Mouse (Mus musculus): ENCODE results near the gene 1300017J02Rik. TPM values are rescaled to one million over a fixed set of nuclear protein-coding genes. Genes with fewer than 3 reads are reported as not detected.

Gene 1300017J02Rik
- total and polyA plus RNA-seq, 2 experiments from 2014 or later, result 1.4 TPM; not detected in 1

DNA sequence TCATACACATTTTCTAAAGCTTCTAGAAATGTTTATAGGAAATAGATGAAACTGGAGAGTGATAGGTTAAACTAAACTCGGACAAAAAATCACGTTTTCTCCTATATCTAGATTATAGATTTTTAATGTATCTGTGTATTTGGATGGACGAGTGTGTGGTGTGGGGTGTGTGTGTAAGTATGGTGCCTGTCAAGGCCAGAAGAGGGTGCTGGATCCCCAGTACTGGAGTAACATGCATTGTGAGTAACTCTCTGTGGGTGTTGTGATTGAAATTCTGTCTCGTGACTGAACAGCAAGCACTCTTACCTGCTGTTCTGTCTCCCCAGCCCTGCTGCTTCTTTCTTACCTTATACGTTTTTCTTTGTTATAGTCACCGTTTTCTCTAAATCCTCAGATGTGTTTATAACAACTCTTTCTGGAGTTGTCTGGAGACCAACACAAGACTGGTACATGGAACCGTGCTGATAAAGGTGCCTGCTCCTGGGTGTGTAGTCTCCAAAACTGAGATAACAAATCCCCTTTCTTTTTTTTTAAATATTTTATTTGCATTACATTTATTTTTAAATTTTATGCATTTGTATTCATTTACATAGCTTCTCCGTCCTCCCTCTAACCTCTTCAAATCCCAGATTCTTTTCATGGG lies 58.2 kb downstream of the 1300017J02Rik start:
- Histone ChIP-seq H3K4me1 (ENCODE audit: control insufficient read depth, insufficient read depth) (no peaks in the 10 kb centered on the region), H3K9me3 (replicated peaks; ENCODE audit: control insufficient read depth, low read length) (no peaks in the 10 kb centered on the region), H3K27me3 (ENCODE audit: control insufficient read depth, insufficient read depth, low read length) (no peaks in the 10 kb centered on the region), H3K9ac (replicated peaks; ENCODE audit: low read depth, low read length) (no peak overlapping the region), H3K4me3 (ENCODE audit: low read depth, low read length) (no peak overlapping the region), H3K4me2 (ENCODE audit: low read depth, low read length) (no peak overlapping the region), H3K27ac (ENCODE audit: low read depth) (no peak overlapping the region), H3K36me3 (replicated peaks; ENCODE audit: control insufficient read depth, insufficient read depth, low read length) (no peaks in the 10 kb centered on the region)
- TF ChIP-seq CTCF (IDR thresholded peaks at IDR 0.05; ENCODE audit: low read depth) (no peak), EP300 (IDR thresholded peaks at IDR 0.05; ENCODE audit: low read depth) (no peak)
- no peak for ATAC-seq (ENCODE audit: insufficient read depth, low read depth)
- 70% methylated on average over 8 of the region's 8 CpGs for WGBS
- no peak for DNase-seq (ENCODE audit: low spot score)

DNA sequence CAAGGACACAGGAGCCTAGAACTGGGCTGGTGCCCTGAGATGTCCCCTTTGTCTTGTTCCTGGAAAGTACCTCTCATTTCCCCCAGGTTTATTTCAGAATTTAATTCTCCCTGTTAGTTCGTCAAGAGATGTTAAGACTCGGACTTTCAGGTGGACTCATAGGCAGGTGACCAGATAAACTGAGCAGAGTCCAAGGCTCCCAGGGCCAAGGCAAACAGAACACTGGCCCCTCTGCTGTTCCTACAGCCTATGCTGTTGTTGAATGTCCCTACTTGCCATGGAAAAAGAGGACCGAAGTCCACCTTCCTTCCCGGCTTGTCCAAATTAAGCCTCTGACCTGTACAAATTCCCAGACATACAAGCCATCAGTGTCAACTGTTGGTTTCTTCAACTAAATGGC lies 61.2 kb downstream of the 1300017J02Rik start:
- no peak overlapping the region for H3K27ac ChIP-seq (ENCODE audit: low read depth)
- H3K4me3 ChIP-seq (ENCODE audit: low read depth, low read length), result no peak overlapping the region
- no peaks in the 10 kb centered on the region for H3K36me3 ChIP-seq (replicated peaks; ENCODE audit: control insufficient read depth, insufficient read depth, low read length)
- no peak overlapping the region for H3K4me2 ChIP-seq (ENCODE audit: low read depth, low read length)
- DNase-seq (ENCODE audit: low spot score), result no peak
- TF ChIP-seq EP300 (IDR thresholded peaks at IDR 0.05; ENCODE audit: low read depth), result no peak
- ATAC-seq (ENCODE audit: insufficient read depth, low read depth), result no peak
- no peaks in the 10 kb centered on the region for H3K27me3 ChIP-seq (ENCODE audit: control insufficient read depth, insufficient read depth, low read length)
- H3K9ac ChIP-seq (replicated peaks; ENCODE audit: low read depth, low read length), result no peak overlapping the region
- no peaks in the 10 kb centered on the region for H3K9me3 ChIP-seq (replicated peaks; ENCODE audit: control insufficient read depth, low read length)
- WGBS, result 77% methylated on average over 4 of the region's 4 CpGs
- no peaks in the 10 kb centered on the region for H3K4me1 ChIP-seq (ENCODE audit: control insufficient read depth, insufficient read depth)

DNA sequence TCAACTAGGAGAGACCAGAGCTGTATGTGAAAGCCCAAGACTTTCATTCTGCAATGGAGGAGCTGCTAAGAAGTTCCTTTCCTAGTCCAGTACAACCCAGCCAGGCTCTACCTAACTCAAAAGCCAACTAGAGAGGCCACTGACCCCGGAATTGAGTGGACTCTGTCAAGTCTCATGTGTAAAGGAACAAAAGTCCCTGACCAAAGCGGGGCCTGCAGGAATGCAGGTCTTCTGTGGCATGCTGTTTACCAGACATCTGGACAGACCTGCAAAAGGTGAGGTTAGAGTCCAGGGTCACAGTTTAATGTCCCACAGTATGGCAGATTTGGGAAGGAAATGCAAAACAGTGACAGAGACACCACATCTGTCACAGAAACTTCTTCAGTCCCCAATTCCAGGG lies 63.7 kb downstream of the 1300017J02Rik start:
- Histone ChIP-seq H3K9me3 (replicated peaks; ENCODE audit: control insufficient read depth, low read length) (no peaks in the 10 kb centered on the region), H3K36me3 (replicated peaks; ENCODE audit: control insufficient read depth, insufficient read depth, low read length) (no peaks in the 10 kb centered on the region), H3K4me1 (ENCODE audit: control insufficient read depth, insufficient read depth) (no peaks in the 10 kb centered on the region), H3K27ac (ENCODE audit: low read depth) (no peak overlapping the region), H3K4me2 (ENCODE audit: low read depth, low read length) (no peak overlapping the region), H3K4me3 (ENCODE audit: low read depth, low read length) (no peak overlapping the region), H3K9ac (replicated peaks; ENCODE audit: low read depth, low read length) (no peak overlapping the region), H3K27me3 (ENCODE audit: control insufficient read depth, insufficient read depth, low read length) (no peaks in the 10 kb centered on the region)
- TF ChIP-seq CTCF (IDR thresholded peaks at IDR 0.05; ENCODE audit: low read depth), result no peak
- TF ChIP-seq EP300 (IDR thresholded peaks at IDR 0.05; ENCODE audit: low read depth), result no peak
- DNase-seq (ENCODE audit: low spot score) (no peak), ATAC-seq (ENCODE audit: insufficient read depth, low read depth) (no peak)
- 73% methylated on average over 2 of the region's 2 CpGs for WGBS

DNA sequence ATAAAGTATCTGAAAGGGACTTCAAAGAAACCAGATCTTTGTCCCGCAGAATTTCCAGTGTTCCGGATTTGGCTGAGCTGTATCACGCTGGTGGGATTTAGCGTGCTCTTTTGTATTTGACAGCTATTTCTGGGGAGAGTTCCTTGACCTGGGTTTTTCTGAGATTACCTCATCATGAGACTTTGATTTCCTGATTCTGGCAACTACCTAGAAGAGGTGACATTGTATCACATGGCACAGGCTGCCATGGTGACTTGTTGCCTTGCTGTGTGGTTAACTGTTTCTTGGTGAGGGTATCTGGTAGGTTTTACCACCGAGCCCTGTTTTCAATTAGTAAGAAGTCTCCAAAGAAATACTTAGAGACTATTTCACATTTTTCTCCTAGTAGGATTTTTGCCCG lies 65.4 kb downstream of the 1300017J02Rik start:
- H3K27ac ChIP-seq (ENCODE audit: low read depth), result no peak overlapping the region
- H3K4me3 ChIP-seq (ENCODE audit: low read depth, low read length), result no peak overlapping the region
- no peaks in the 10 kb centered on the region for H3K9me3 ChIP-seq (replicated peaks; ENCODE audit: control insufficient read depth, low read length)
- no peaks in the 10 kb centered on the region for H3K27me3 ChIP-seq (ENCODE audit: control insufficient read depth, insufficient read depth, low read length)
- no peak overlapping the region for H3K4me2 ChIP-seq (ENCODE audit: low read depth, low read length)
- no peak for DNase-seq (ENCODE audit: low spot score)
- no peaks in the 10 kb centered on the region for H3K36me3 ChIP-seq (replicated peaks; ENCODE audit: control insufficient read depth, insufficient read depth, low read length)
- WGBS, result 83% methylated on average over 6 of the region's 6 CpGs
- ATAC-seq (ENCODE audit: insufficient read depth, low read depth), result no peak
- TF ChIP-seq CTCF (IDR thresholded peaks at IDR 0.05; ENCODE audit: low read depth), result no peak
- TF ChIP-seq EP300 (IDR thresholded peaks at IDR 0.05; ENCODE audit: low read depth), result no peak
- no peak overlapping the region for H3K9ac ChIP-seq (replicated peaks; ENCODE audit: low read depth, low read length)
- no peaks in the 10 kb centered on the region for H3K4me1 ChIP-seq (ENCODE audit: control insufficient read depth, insufficient read depth)

DNA sequence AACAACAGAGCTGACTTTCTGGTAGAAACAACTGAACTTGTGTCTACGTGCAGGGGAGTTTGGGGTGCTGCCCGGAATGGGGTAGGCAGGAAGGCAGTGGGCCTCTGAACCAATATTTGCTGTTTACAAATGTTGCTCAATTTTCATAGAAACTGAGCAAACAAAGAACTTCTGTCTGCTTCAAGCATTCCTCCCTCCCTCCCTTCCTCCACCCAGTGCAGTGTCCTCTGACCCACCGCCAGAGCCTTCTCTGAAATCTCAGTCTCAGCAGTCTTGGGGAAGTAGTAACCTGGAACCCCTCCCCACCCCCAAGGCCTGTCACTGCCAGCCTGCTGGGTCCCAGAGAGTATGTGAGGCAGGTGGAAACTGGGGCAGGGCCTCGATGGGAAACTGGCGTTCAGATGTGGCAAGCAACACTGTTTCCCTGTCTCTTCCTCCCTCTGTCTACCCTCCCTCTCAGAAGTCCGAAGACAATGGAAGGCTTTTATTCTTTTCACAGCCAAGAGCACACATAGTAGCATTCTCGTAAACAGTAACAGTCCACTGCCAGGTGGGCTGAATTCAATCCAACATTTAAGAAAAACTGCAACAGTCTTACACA lies 70.2 kb downstream of the 1300017J02Rik start:
- DNase-seq (ENCODE audit: low spot score) (no peak), ATAC-seq (ENCODE audit: insufficient read depth, low read depth) (no peak)
- H3K4me3 ChIP-seq (ENCODE audit: low read depth, low read length), result no peak overlapping the region
- TF ChIP-seq CTCF (IDR thresholded peaks at IDR 0.05; ENCODE audit: low read depth) (no peak), EP300 (IDR thresholded peaks at IDR 0.05; ENCODE audit: low read depth) (no peak)
- no peak overlapping the region for H3K4me2 ChIP-seq (ENCODE audit: low read depth, low read length)
- no peaks in the 10 kb centered on the region for H3K27me3 ChIP-seq (ENCODE audit: control insufficient read depth, insufficient read depth, low read length)
- H3K36me3 ChIP-seq (replicated peaks; ENCODE audit: control insufficient read depth, insufficient read depth, low read length), result no peaks in the 10 kb centered on the region
- no peaks in the 10 kb centered on the region for H3K9me3 ChIP-seq (replicated peaks; ENCODE audit: control insufficient read depth, low read length)
- 67% methylated on average over 7 of the region's 7 CpGs for WGBS
- H3K4me1 ChIP-seq (ENCODE audit: control insufficient read depth, insufficient read depth), result no peaks in the 10 kb centered on the region
- no peak overlapping the region for H3K27ac ChIP-seq (ENCODE audit: low read depth)
- no peak overlapping the region for H3K9ac ChIP-seq (replicated peaks; ENCODE audit: low read depth, low read length)

DNA sequence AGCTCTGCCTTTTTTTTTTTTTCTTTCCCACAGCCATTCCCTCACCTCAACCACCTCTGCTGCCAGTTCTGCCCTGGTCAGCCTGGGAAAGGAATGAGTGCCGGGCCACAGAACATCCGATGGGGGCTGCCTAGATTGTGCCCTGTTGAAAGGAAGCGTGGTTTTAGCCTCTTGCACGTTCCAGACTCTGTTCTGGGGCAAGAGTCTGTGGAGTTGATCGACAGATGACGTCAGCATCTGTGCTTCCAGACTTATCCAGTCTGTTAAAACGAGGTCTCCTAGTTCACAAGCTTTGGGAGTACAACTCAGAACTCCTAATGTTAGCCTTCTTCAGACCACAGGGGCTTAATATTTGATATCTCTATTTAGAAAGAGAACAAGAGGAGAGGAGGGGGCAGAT lies 70.8 kb downstream of the 1300017J02Rik start:
- Histone ChIP-seq H3K4me1 (ENCODE audit: control insufficient read depth, insufficient read depth) (no peaks in the 10 kb centered on the region), H3K36me3 (replicated peaks; ENCODE audit: control insufficient read depth, insufficient read depth, low read length) (no peaks in the 10 kb centered on the region), H3K9me3 (replicated peaks; ENCODE audit: control insufficient read depth, low read length) (no peaks in the 10 kb centered on the region), H3K9ac (replicated peaks; ENCODE audit: low read depth, low read length) (no peak overlapping the region), H3K4me2 (ENCODE audit: low read depth, low read length) (no peak overlapping the region), H3K27ac (ENCODE audit: low read depth) (no peak overlapping the region), H3K27me3 (ENCODE audit: control insufficient read depth, insufficient read depth, low read length) (no peaks in the 10 kb centered on the region), H3K4me3 (ENCODE audit: low read depth, low read length) (no peak overlapping the region)
- 51% methylated on average over 7 of the region's 7 CpGs for WGBS
- no peak for DNase-seq (ENCODE audit: low spot score)
- ATAC-seq (ENCODE audit: insufficient read depth, low read depth), result no peak
- no peak for TF ChIP-seq CTCF (IDR thresholded peaks at IDR 0.05; ENCODE audit: low read depth)
- TF ChIP-seq EP300 (IDR thresholded peaks at IDR 0.05; ENCODE audit: low read depth), result no peak

Data from heart, postnatal 0 days (tissue).